Mouse (Mus musculus) G1E (cell line): ENCODE data around the gene Acss2.

ENCODE experiments used
- CTCF ChIP-seq: IDR thresholded peaks from 2 replicates; pipeline ENCODE4 v1.5.1; 2012; ENCODE audit warnings: low read depth, low read length, inconsistent platforms, mixed read lengths
- POLR2AphosphoS5 ChIP-seq: IDR thresholded peaks from 2 replicates; pipeline ENCODE4 v1.6.1; 2012; ENCODE audit warnings: low read depth, low read length, inconsistent platforms; ENCODE audit not compliant: insufficient replicate concordance

DNA sequence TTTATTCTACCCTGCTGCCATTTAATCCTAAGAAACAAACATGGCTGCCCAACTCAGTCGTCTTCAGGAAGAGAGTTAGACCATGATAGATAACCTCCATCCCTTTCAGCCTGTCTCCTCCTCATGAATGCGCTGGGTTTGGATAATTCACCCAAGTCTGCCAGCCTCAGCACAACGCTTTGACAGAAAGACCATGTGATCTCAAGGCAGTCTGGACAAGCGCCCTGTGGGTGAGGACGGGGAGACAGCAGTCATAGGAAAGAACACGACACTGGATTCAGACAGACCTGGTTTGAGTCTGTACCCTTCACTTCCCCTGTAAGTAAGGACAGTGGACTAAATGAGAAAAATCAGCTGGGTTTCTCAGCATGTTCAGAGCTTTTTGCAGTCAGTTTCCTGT lies 71.8 kb downstream of the Acss2 start:
- no peak for TF ChIP-seq CTCF
- no peak for TF ChIP-seq POLR2AphosphoS5
